Mouse (Mus musculus) natural killer cell, adult 2 months (primary cell): ENCODE results near the gene Katnb1.

ENCODE experiments used
- DNase-seq, 2 experiments: peaks; one replicate each; pipeline ENCODE4 v3.0.0; 2022; ENCODE audit warnings: low spot score in 2 of 2

Katnb1 gene

DNA sequence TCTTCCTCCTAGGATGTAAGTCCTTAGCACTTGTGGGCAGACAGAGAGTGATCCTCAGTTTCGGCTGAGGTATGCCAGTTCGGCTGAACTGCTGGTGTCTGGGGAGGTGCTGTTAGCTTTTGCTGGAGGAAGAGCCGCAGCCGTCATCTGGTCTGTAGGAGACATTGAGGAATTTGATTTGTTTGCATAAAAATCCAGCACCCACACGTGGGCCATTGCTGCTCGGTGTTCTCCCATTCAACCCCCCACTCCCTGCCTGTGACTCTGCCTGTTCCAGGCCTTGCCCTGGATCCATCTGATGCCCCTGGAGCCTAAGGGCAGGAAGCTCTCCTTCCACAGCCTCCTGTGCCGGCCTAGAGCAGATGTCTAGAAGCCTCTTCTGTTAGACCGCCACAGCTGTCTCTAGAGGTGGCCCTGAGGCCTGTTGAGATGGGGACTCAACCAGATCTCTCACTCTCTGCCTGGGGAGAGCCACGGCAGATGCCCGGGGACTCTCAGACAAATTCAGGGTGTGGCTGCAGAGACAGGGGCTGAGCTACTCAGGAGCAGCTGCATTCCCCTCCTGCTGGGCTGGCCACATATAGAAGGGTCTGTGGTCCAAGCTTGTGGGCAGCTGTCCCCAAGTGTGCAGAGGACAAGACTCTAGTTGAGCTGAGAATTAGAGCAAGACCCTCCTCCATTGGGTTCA, 3.9 kb downstream of the Katnb1 start:
- DNase-seq, result peak in 1 of 2 experiments; percentile 14

DNA sequence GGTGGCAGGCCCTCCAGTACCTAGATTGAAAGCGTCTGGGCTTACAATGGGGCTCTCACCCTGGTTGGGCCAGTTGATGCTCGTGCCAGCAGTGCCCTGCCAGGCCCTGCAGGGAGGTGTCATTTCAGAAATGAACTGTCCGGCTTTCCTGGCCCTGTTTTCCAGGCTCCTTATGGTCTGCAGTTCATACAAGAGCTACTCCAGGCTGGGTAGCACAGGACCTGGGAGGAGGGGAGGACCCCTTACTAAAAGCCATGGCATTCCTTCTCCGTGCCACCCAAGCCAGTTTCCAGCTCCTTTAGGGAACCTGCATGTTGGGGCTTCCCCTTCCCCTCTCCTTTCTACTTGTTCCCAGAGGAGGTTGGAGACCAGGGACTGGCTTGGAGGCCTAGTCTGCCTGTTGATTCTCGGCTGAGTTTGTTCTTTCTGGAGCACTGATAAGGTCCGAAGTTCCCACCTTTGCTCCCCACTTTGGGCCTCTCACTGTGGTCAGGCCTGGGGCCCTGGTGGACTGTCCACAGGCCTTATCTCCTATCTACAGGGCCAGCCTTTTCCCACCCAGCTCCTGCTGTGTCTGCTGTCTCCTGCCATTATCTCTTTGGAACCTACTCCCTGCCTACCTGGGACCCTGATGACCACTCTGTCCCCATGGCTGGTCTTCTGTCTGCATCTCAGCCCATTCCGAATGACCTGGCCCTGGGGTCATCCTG, 4.6 kb downstream of the Katnb1 start:
- DNase-seq, result no peak

DNA sequence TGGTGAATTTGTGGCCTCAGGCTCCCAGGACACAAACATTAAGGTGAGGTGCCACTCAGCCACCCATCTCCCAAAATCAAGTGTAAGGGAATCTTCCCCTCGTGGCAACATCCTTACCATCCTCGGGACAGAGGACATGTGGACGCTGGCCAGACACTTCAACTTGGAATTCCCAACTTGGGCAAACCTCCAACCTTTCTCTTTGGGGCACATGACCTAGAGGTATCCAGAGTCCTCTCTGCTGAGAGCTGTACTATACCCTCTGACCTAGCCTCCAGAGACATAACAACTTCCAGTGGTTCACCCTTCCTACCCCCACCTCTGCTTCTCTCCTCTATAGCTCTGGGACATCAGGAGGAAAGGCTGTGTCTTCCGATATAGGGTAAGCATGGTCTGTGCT, 12.6 kb downstream of the Katnb1 start:
- no peak for DNase-seq

DNA sequence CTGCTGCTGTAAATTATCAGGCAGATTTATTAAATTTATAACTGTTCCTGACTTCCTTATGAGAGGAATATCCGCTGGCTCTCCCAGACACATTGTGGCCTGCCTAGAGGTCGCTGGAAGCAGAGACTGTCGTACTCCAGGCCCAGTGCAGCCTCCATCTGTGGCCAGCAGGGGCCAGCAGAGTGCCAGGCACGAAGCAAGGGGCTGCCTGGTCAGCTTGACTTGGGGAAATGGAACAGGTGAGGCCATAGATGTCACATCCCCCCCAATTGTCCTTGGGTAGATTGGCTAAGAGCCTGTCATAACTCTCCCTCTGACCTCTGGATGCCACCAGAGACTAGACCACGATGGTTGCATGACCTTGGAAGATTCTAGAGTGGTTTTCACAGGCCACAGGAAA, 18.0 kb downstream of the Katnb1 start:
- DNase-seq, result peak; percentile 40 to 50

DNA sequence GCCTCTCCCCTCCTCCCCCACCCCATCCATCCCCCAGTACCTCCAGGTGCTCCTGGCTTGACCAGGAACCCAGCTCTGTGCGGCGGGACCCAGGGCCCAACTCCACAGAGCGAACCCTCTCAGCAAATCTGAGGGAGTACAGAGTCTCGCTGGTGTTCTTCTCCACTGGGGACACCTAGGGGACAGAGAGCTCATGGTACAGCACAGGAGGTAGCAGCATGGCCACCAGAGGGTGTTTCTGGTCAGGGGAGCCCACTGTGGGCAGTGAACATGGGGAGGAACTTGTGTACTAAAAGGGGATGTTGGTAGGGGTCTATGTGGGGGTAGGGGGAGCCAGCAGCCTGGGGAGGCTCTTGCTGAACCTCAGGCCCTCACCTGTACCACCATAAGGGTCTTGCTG, 21.0 kb downstream of the Katnb1 start:
- DNase-seq, result no peak

DNA sequence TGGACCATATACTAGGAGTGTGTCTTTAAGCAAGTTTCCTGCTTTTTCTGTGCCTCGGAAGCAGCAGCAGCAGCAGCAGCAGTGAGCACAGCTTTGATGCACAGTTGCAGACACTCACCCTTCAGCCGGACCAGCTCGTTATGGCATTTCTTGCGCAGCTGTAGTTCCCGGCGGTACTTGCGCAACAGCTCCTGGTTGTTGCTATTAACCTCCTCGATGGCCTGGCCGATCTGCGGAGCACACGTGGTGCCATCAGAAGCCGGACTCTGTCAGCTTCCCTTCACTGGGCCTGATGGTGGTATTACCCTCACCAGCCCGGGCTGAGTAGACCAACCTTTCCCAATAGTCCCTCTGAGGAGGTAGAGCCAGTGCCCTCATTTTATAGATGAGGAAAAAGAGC, 26.3 kb downstream of the Katnb1 start:
- no peak for DNase-seq

DNA sequence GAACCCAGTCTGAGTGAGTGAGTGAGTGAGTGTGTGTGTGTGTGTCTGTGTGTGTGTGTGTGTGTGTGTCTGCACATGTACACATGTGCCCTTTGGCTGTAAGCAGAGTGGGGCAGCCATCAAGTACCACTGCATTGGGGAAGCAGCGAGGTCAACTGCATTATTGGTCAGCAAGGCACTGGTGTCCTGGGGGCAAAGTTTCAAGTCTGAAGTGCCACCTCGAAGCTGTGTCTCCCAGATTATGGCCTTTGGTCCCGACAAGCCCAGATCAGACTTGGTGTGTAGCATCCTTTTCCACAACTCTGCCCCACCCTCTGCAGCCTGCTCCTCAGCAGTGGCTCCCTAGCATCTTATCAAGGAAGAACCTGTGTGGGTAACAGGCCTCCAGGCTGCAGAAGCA, 31.6 kb downstream of the Katnb1 start:
- DNase-seq, result no peak

DNA sequence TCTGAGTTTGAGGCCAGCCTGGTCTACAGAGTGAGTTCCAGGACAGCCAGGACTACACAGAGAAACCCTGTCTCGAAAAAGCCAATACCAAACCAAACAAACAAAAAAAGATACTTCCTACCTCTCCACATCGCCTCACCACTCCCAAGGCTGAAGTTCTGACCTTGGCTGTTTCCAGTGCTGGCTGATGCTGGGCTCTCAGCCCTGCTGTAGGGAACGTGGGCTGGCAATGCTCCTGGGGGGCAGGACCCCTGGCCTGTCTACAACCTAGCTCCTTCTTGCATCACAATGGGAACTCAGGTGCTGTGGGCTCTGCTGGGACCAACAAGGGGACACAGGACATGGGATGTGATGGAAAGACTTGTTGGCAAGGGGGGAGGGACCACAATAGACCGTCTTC, 32.1 kb downstream of the Katnb1 start:
- DNase-seq, result no peak

DNA sequence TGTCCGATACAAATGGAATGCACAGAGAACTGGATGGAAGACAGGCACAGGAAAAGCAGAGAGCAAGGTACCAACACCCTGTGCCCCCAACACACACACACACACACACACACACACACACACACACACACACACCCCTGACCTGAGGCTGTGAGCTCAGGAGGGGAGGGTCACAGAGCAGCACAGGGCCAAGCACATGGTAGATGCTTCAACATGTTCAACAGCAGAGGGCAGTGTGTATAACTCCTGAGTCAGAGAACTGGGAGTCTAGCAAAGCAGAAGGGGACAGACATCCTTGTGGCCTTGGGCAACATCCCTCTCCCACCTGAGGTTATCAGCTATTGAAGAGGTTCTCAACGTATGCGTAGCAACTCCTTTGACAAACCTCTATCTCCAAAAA, 32.8 kb downstream of the Katnb1 start:
- DNase-seq, result no peak

DNA sequence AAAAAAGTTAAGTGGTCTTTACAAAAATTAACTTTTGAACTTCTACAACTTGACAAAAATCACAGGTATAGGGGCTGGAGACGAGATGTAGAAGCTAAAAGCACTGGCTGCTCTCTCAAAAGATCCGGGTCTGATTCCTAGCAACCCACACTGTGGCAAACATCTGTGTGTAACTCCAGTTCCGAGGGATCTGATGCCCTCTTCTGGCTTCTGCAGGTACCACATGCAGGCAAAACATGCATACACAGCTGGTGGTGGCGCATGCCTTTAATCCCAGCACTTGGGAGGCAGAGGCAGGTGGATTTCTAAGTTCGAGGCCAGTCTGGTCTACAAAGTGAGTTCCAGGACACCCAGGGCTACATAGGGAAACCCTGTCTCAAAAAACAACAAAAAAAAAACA, 42.5 kb downstream of the Katnb1 start:
- DNase-seq, result no peak

DNA sequence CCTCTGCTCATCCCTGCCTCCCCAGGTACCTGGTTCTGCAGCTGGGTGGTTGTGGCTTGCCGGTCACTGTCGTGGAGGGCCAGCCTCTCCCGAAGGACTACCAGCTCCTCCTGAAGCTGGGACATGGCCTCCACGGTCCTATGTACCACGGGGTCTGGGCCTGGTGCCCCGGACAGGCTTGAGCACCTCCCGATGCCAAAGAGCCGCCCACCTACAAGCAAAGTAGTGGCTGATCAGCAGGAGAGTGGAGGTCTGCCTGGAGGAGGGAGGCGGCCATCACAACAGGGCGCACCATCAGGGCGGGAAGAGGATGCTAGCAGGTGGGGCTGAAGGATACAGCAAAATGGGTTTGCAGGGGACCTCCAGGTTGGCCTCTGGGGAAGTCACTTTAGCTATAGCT, 45.5 kb downstream of the Katnb1 start:
- no peak for DNase-seq

DNA sequence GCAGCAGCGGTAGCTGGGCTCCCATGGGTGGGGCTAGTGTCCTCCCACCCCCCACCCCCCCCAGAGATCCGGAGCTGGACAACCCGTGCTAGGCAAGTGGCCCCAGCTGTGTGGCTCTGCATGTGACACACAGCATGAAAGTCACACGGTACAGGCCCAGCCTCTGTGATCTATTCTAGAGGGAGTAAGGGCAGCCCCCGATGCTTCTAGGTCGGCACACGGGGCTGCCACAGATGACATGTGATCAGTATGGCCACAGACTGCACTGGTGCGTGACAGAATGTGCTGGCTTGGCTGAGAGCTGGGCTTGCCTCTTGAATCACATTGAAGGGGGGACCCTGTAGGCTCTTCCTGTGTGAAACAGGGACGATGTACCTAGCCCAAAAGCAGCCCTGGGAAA, 46.7 kb downstream of the Katnb1 start:
- peak in 1 of 2 experiments; percentile 45 for DNase-seq

DNA sequence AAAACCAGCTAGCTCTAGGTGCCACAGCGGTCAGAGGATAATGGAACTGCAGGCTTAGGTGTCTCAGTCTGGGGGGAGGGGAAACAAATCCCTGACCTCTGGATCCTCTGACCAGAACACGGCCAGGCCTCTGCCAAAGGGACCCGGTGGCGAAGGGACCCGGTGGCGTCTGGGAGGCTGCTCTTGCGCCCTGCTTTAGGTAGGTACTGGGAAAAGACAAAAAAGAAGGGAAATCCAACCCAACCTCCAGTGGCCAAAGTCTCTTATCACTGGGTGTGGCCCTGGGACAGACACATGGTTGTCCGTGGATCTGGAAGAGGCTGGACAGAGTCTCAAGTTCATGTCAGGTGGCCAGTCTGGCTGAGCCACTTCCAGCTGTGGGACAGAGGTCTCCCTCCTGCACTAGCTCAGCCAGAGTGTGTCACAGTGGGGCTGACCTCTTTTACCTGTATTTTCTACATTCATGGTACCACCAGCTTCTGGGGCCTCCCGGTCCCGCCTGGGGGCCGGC, 47.8 kb downstream of the Katnb1 start:
- no peak for DNase-seq

DNA sequence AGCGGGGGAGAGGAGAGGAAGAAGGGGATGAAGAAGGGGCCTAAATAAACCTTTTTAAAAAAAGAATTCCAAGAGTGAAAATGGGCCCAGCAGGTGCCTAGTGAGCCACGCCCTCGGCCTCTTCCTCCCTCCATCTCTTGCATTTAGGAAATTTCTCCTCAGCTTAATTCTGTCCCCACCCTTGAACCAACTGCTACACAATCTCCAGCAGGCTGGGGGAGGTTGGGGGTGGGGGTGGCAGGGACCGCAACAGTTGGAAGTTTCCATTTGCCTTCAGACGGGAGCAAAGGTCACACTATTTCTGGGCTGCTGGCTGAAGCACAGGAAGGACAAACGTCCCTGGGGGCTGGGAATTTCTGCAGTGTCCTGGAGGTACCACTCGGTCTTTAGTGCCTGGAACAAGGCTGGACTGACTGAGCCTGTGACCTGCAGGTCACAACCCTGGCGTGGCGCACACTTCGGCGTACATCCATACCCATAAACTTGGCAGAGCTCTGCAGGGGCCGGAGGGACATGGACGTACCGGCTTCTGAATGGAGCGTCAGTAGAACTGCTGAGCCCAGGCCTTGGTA, 50.1 kb downstream of the Katnb1 start:
- DNase-seq, result no peak

DNA sequence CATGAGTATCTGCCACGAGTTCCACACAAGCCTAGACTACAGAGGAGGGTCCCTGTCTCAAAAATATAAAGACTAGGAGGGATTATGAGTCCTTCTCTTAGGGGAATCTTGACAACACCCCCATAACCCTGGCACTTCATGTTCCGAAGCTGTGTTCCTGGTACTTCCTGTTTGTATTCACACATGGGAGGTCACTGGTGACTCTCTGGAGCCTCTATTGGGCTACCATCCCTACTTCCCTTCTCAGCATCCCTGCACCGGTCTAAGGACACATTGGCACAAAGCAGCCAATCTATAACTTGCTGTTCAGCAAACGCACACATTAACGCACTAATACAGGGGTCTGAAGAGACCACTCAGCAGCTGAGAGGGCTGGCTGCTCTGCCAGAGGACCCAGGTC, 51.0 kb downstream of the Katnb1 start:
- DNase-seq, result no peak

DNA sequence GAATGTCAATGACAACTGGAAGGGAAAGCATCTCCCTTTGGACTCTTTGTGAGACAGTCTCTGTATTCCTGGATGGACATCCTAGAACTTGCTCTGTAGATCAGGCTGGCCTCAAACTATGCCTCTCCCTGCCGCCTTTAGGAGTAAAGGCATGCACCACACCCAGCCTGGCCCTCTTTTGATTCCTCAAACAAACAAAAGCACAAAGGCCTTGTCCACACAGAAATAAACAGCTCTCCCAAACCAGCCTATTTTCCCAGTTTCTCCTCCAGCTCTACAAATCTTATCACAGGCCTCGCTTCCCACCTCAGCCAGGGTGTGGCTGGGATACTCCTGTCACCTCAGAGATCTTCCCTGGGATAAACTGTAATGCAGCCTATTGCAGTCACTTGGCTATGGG, 53.2 kb downstream of the Katnb1 start:
- no peak for DNase-seq

DNA sequence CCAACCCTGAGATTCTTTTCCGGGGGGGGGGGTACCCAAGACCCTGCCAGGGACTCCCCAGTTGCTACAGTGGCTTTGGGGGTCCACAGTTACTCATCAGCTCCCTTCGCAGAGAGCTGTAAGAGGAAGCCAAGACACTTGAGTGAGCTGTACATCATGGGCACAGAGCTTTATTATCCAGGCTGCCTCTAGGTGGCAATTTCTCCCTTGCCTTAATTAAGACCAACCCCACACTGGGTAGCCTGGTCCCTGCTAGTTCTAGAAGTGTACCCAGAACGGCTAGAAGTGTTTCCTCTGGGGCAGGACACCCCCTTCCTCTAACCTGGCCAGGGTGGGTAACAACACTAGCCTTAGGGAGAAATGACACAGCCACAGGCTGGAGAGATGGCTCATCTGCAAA, 54.3 kb downstream of the Katnb1 start:
- no peak for DNase-seq

DNA sequence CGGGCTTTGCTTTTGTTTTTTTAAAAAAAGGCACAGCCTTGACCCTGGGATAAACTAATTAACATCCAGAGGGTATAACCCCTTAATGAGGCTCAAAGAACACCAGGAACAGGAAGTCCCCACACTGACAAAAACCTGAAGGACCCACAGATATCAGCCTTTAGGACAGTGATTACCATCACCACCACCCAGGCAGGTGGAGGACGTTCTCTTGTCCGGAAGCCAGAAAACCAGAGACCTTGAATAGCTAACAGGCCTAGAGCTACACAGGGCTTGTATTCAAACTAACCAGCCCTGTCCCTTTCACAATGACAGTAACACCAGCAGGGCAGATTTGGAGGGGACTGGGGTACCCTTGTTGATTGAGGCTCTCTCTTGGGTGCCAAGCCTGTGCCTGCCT, 55.2 kb downstream of the Katnb1 start:
- peak; percentile 11 to 25 for DNase-seq

DNA sequence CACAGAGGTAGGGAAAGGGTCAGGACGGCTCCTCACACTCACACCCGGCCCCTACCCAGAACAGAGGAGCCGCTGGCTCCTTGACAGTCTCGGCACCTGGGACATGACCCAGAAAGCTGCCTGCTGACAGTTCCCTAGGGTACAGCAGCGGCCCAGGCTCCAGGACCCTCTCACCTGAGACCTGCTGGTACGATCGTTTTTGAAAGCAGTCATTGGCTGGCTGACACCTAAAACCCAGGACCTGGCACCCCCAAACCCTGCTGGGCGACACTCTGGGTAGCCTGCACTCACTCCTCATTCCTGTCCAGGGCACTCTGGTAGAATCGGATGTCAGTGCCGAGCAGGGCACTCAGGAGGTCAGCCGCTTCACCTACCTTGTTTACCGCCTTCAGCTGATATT, 56.2 kb downstream of the Katnb1 start:
- no peak for DNase-seq

DNA sequence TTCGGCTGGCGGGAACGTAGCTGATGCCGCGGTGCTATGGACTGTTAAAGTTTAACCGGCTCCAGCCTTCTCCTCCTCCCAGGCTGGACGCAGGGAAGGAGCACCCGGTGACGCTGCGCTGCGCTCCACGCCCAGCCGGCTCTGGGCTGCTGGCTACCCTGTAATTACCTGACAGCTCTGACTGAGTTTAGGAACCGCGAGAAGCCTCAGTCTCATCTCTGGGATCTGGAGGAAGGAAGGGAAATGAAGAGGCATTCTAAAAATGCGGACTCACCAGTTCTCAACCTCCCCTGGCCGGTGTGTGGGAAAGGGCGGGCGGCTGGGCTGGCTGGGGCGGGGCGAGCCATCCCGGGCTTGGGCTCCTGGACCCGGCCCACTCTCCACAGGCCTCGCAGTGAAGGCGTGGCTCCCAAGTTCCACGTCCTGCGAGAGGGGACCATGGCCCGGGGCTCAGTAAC, 56.7 kb downstream of the Katnb1 start:
- no peak for DNase-seq

DNA sequence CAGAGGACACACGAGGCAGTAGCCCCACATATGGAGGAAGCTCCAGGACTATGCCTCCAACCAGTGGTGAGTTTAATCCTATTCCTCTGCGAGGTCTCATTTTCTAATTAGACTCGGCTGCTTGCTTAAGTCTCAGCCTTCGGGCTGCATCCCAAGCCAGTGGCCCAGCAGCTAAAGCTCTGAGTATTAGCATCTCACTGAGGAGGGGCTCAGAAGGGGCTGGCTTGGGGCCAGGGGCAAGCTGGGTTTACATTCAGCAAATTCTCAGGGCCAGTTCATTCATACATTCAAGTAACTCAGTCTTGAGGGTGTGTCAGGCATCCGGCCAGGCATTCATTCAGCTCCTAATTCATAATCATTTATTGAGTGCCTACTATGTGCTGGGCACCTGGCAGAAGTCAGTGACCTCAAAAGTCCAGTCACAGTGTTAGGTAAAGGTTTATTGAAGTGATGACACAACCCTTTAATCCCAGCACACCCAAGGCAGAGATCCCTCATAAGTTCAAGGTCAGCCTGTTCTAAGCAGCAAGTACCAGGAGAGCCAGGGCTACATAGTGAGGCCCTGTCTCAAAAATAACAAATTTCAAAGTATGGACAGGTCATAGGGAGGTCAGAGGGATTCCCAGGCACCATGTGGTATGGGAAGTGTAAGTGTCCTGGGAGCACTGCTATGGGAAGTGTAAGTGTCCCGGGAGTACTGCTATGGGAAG, 57.5 kb downstream of the Katnb1 start:
- DNase-seq, result no peak

DNA sequence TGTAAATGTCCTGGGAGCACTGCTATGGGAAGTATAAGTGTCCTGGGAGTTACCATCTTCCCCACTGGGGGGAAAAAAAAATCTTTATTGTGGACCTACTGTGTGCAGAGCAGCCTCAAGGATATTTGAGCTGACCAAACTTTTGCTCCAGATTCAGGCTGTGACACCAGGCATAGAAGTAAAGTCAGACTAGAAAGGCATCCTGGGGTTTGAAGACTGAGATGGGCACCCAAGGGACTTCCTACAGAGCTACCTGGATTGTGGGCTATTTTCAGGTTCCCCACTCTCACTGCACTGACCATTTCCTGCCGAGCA, 58.0 kb downstream of the Katnb1 start:
- no peak for DNase-seq

DNA sequence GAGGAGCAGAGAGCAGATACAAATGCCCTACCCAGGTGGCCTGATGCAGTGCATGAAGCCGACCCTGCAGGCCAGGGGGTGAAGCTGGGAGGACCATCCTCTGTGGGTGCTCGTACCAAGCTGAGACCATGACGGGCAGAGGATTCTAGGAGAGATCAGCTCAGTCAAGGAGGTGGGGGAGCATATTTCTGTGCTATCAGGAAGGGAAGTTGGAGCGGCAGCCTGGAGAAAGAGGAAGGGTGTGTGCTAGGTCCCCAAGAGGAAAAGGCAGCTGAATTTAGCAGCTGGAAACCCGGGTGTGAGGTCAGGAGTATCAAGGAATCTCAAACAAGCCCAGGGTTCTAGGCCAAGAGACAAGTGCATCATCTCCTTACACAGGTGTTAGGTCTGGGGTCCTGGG, 59.6 kb downstream of the Katnb1 start:
- DNase-seq, result no peak
